Mouse (Mus musculus): Measurements from ENCODE around the gene Gm13694. TPM values are rescaled to one million over a fixed set of nuclear protein-coding genes. Genes with fewer than 3 reads are reported as not detected.
"Not testable (repeated sequence)": the region's sequence is repeated elsewhere in the genome, so short reads cannot be mapped to it uniquely, and the experiment has no call there.

Gm13694 gene
- total and polyA plus RNA-seq, 2 experiments from 2014 or later: not detected

GRCm38 (mm10) chr2:84009818-84010217 is 31.1 kb downstream of the Gm13694 start:
- H3K27me3 ChIP-seq (ENCODE audit: insufficient read depth, low read length): no peaks in the 10 kb centered on the region
- H3K9me3 ChIP-seq (ENCODE audit: low read length): no peaks in the 10 kb centered on the region
- WGBS: 85% methylated on average over 3 of the region's 3 CpGs
- no peak for TF ChIP-seq CTCF (IDR thresholded peaks at IDR 0.05)
- H3K4me3 ChIP-seq (ENCODE audit: low read depth, low read length): no peak overlapping the region
- no peak for ATAC-seq (ENCODE audit: low FRiP score)
- H3K27ac ChIP-seq (ENCODE audit: low read depth, low read length): no peak overlapping the region
- no peak overlapping the region for H3K4me2 ChIP-seq (ENCODE audit: low read depth, low read length, poor library complexity, severe bottlenecking)
- no peaks in the 10 kb centered on the region for H3K4me1 ChIP-seq (ENCODE audit: insufficient read depth, low read length)
- no peak for DNase-seq (ENCODE audit: low spot score)
- no peak overlapping the region for H3K9ac ChIP-seq (replicated peaks; ENCODE audit: low read length, poor library complexity, severe bottlenecking)
- no peaks in the 10 kb centered on the region for H3K36me3 ChIP-seq (ENCODE audit: insufficient read depth, low read length)

GRCm38 (mm10) chr2:84014572-84014971 is 35.8 kb downstream of the Gm13694 start:
- H3K27ac ChIP-seq (ENCODE audit: low read depth, low read length): no peak overlapping the region
- no peaks in the 10 kb centered on the region for H3K9me3 ChIP-seq (ENCODE audit: low read length)
- TF ChIP-seq CTCF (IDR thresholded peaks at IDR 0.05): no peak
- no peak for ATAC-seq (ENCODE audit: low FRiP score)
- no peak overlapping the region for H3K4me3 ChIP-seq (ENCODE audit: low read depth, low read length)
- no peaks in the 10 kb centered on the region for H3K27me3 ChIP-seq (ENCODE audit: insufficient read depth, low read length)
- DNase-seq (ENCODE audit: low spot score): no peak
- no peaks in the 10 kb centered on the region for H3K36me3 ChIP-seq (ENCODE audit: insufficient read depth, low read length)
- WGBS: 82% methylated on average over 6 of the region's 6 CpGs
- H3K4me1 ChIP-seq (ENCODE audit: insufficient read depth, low read length): no peaks in the 10 kb centered on the region
- H3K4me2 ChIP-seq (ENCODE audit: low read depth, low read length, poor library complexity, severe bottlenecking): no peak overlapping the region
- no peak overlapping the region for H3K9ac ChIP-seq (replicated peaks; ENCODE audit: low read length, poor library complexity, severe bottlenecking)

GRCm38 (mm10) chr2:84016291-84016690 is 37.6 kb downstream of the Gm13694 start:
- DNase-seq (ENCODE audit: low spot score); ATAC-seq (ENCODE audit: low FRiP score): not testable (repeated sequence)
- 79% methylated on average over 5 of the region's 5 CpGs for WGBS

GRCm38 (mm10) chr2:84018330-84018729 is 39.6 kb downstream of the Gm13694 start:
- ATAC-seq (ENCODE audit: low FRiP score) (no peak), DNase-seq (ENCODE audit: low spot score) (no peak)
- Histone ChIP-seq H3K36me3 (ENCODE audit: insufficient read depth, low read length) (no peaks in the 10 kb centered on the region), H3K4me3 (ENCODE audit: low read depth, low read length) (no peak overlapping the region), H3K9ac (replicated peaks; ENCODE audit: low read length, poor library complexity, severe bottlenecking) (no peak overlapping the region), H3K27ac (ENCODE audit: low read depth, low read length) (no peak overlapping the region), H3K4me2 (ENCODE audit: low read depth, low read length, poor library complexity, severe bottlenecking) (no peak overlapping the region), H3K27me3 (ENCODE audit: insufficient read depth, low read length) (no peaks in the 10 kb centered on the region), H3K9me3 (ENCODE audit: low read length) (no peaks in the 10 kb centered on the region), H3K4me1 (ENCODE audit: insufficient read depth, low read length) (no peaks in the 10 kb centered on the region)
- WGBS: 84% methylated on average over 3 of the region's 3 CpGs
- no peak for TF ChIP-seq CTCF (IDR thresholded peaks at IDR 0.05)

More at GRCm38 (mm10) chr2:84016291-84016690, 37.6 kb downstream of the Gm13694 start:
- not testable (repeated sequence) for H3K27ac ChIP-seq (ENCODE audit: low read depth, low read length); H3K4me3 ChIP-seq (ENCODE audit: low read depth, low read length); H3K27me3 ChIP-seq (ENCODE audit: insufficient read depth, low read length); H3K36me3 ChIP-seq (ENCODE audit: insufficient read depth, low read length); H3K4me1 ChIP-seq (ENCODE audit: insufficient read depth, low read length); H3K9me3 ChIP-seq (ENCODE audit: low read length); H3K4me2 ChIP-seq (ENCODE audit: low read depth, low read length, poor library complexity, severe bottlenecking); H3K9ac ChIP-seq (replicated peaks; ENCODE audit: low read length, poor library complexity, severe bottlenecking)

- ATAC-seq (ENCODE audit: low FRiP score): no peak
These were observed 41.0 kb downstream of the Gm13694 start for GRCm38 (mm10) chr2:84019519-84020305.

GRCm38 (mm10) chr2:84021930-84022329 is 43.2 kb downstream of the Gm13694 start:
- no peak for ATAC-seq (ENCODE audit: low FRiP score)
- TF ChIP-seq CTCF (IDR thresholded peaks at IDR 0.05): no peak
- Histone ChIP-seq H3K9me3 (ENCODE audit: low read length) (no peaks in the 10 kb centered on the region), H3K27me3 (ENCODE audit: insufficient read depth, low read length) (no peaks in the 10 kb centered on the region), H3K9ac (replicated peaks; ENCODE audit: low read length, poor library complexity, severe bottlenecking) (no peak overlapping the region), H3K4me2 (ENCODE audit: low read depth, low read length, poor library complexity, severe bottlenecking) (no peak overlapping the region), H3K4me1 (ENCODE audit: insufficient read depth, low read length) (no peaks in the 10 kb centered on the region), H3K36me3 (ENCODE audit: insufficient read depth, low read length) (no peaks in the 10 kb centered on the region), H3K27ac (ENCODE audit: low read depth, low read length) (no peak overlapping the region), H3K4me3 (ENCODE audit: low read depth, low read length) (no peak overlapping the region)
- DNase-seq (ENCODE audit: low spot score): no peak
- 79% methylated on average over 2 of the region's 2 CpGs for WGBS

More at GRCm38 (mm10) chr2:84019519-84020305, 41.0 kb downstream of the Gm13694 start:
- H3K27me3 ChIP-seq (ENCODE audit: insufficient read depth, low read length): no peaks in the 10 kb centered on the region
- H3K9me3 ChIP-seq (ENCODE audit: low read length): no peaks in the 10 kb centered on the region
- no peak for DNase-seq (ENCODE audit: low spot score)
- 81% methylated on average over 8 of the region's 8 CpGs for WGBS
- H3K9ac ChIP-seq (replicated peaks; ENCODE audit: low read length, poor library complexity, severe bottlenecking): no peak overlapping the region
- no peaks in the 10 kb centered on the region for H3K36me3 ChIP-seq (ENCODE audit: insufficient read depth, low read length)
- H3K4me1 ChIP-seq (ENCODE audit: insufficient read depth, low read length): no peaks in the 10 kb centered on the region
- no peak for TF ChIP-seq CTCF (IDR thresholded peaks at IDR 0.05)
- H3K4me2 ChIP-seq (ENCODE audit: low read depth, low read length, poor library complexity, severe bottlenecking): no peak overlapping the region
- no peak overlapping the region for H3K4me3 ChIP-seq (ENCODE audit: low read depth, low read length)
- H3K27ac ChIP-seq (ENCODE audit: low read depth, low read length): no peak overlapping the region

Data from midbrain, postnatal 0 days (tissue).